Mouse (Mus musculus) heart, adult 11 months (tissue): ENCODE measurements around the gene Pfdn2.
A peak's percentile ranks its signal among the peaks of the same experiment; 100 is the strongest.

Experiments
- DNase-seq: peaks from one replicate; pipeline ENCODE4 v3.0.0; 2022

The Pfdn2 gene

DNA sequence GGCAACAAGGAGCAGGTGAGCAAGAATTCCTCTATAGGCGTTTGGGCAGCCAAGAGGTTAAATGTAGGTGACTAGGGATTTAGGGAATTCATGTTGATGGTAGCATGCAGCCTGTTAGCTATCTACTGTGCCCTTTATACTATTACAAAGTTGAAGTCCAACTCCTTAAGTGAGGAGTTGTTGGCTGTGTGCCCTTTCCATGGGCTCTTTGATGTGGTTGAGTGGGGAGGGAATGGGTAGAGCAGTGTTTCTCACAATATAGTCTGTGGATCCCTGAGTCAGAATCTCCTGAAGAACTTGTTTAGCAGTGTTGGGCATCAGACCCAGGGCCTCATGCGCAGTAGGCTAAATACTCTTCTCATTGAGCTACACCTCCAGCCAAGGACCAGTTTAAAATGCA is 11.3 kb downstream of the Pfdn2 start:
- DNase-seq = no peak

DNA sequence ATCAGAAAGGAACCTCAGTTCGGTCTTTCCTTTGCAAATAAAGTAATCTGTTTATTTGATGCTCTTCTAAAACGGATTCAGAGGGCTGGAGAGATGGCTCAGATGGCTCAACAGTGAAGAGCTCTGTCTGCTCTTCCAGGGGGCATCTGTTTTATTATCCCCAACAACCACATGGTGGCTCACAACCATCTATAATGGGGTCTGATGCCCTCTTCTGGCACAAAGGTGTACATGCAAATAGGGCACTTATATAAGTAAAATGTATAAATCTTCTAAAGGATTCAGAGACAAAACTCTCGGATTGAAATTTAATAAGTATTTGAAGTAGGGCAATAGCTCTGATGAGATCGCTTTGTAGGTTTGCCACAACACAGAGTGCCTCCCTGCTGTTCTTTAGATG is 13.0 kb downstream of the Pfdn2 start:
- DNase-seq = no peak

- DNase-seq = no peak
Observed at GRCm38 (mm10) chr1:171360253-171360652, 14.8 kb downstream of the Pfdn2 start.

- peak; percentile 99 for DNase-seq
Observed at GRCm38 (mm10) chr1:171360656-171361055, 15.2 kb downstream of the Pfdn2 start, which contains the start of gene Klhdc9. Gene Klhdc9, minus strand, starts transcription at chr1:171360798.

GRCm38 (mm10) chr1:171361106-171362103 is 15.9 kb downstream of the Pfdn2 start:
- peak; percentile 93 for DNase-seq

GRCm38 (mm10) chr1:171365934-171366333 is 20.5 kb downstream of the Pfdn2 start:
- peak; percentile 94 for DNase-seq

DNA sequence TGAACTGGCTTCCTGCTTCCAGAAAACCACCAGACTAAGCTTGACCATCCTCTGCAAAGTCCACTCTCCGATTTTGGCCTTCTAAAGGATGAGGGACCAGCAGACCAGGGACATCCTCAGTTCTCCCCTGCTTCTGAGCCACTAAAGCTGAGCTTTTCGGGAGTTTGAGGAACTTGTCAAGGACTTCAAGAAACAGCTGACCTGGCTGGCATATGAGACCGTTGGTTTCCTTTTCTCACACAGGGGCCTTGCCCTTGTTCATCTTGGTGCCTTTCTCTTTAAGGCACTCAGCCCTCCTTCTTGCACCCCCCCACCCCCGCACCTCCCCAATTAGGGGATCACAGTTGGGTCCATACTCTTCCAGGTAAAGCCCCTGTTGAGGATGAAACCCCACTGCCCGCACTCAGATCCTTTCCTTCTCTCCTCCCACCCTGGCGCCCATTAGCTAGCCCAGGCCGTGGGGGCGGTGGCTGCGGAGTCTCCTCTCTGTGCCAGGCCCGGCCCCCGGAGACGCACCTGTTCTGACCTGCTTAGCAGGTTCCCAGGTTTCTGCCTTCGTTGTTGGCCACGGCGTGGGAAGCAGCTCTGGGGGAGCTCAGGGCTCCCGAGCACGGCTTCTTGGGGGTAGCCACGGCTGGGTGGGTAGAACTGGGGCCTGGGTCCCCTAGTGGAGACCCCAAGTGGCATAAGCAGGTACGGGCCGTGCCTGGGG is 24.5 kb downstream of the Pfdn2 start, which contains the start of gene Nectin4:
TSS of gene Nectin4 (plus strand) at position 255 of the 712 bp plus-strand sequence.
- peak; percentile 93 for DNase-seq

- no peak for DNase-seq
Observed at GRCm38 (mm10) chr1:171372880-171373279, 27.4 kb downstream of the Pfdn2 start.

DNA sequence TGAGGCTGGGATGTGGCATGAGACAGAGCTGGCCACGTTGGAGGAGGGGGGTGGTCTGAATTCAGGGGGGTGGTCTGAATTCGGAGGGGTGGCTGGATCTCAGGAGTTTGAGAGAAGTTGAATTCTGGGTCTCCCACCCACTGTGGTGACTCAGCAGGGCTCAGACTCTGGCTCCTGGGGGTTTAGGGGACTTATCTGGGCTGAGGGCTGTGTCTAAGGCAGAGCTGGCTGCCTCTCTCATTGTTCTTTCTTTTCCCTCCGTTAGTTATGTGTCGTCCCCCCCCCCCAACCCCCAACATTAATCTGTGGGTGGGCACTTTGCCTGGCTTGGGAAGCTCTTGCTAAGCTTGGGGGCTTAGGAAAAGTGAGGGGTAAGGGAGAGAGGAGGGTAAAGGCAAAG is 28.5 kb downstream of the Pfdn2 start:
- DNase-seq = no peak

DNA sequence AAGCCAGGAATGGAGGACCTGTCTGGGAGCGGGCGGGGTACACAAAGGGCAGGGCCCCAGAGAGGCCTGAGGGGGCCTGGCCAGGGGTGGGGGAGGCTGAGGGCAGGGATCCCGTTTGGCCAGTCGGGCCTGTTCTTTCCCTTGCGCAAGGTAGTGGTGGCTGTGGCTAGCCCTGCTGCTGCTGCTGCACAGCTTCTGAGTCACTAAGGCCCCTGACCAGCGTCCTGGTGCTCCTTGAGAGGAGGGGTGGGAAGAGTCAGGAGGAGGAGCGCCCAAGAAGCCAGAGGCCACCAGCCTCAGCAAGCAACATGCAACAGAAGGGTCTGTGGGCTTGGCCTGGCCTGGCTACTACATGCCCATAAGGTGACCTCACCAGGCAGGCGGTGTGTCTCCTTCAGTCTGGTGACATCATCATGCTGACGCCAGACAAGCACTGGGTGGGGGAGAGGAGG is 30.2 kb downstream of the Pfdn2 start:
- DNase-seq = no peak

DNA sequence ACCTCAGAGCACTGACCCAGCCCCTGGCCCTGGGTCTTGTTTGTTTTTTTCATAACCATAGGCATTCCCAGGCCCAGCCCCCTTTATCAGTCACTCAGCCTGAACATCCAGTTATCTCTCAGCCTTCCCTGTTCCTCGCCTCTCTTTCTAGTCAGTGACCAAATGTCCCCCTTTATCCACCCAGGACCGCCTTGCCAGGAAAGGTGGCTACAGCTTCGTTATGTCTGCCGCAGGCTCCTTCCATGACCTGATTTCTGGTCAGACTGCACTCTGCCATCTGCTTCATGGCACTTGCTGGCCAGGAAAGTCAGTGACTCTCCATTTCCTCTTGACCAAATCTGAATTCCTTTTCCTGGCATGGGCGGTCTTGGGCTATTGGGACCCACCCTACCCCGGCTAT is 32.8 kb downstream of the Pfdn2 start:
- no peak for DNase-seq

DNA sequence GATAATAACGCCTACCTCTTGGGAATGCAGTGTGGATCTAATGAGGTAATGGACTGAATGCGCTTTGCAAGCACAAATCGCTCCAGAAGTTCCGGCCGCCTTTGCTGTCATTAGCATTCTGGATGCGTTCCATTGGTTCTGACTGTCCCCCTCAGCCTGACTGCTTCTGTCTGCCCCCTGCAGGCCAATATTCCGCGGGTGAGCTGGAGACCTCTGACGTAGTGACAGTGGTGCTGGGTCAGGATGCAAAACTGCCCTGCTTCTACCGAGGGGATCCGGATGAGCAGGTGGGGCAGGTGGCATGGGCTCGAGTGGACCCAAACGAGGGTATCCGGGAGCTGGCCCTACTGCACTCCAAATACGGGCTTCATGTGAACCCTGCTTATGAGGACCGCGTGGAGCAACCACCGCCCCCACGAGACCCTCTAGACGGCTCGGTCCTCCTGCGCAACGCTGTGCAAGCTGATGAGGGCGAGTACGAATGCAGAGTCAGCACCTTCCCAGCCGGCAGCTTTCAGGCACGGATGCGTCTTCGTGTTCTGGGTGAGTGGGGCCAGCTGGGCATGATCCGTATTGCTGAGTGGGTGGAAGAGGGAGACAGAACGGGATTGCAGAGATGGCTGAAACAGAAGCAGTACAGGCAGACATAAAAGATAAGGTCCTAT is 34.6 kb downstream of the Pfdn2 start:
- DNase-seq = peak; percentile 98

- peak; percentile 91 for DNase-seq
Observed at GRCm38 (mm10) chr1:171382096-171382620, 36.7 kb downstream of the Pfdn2 start.

DNA sequence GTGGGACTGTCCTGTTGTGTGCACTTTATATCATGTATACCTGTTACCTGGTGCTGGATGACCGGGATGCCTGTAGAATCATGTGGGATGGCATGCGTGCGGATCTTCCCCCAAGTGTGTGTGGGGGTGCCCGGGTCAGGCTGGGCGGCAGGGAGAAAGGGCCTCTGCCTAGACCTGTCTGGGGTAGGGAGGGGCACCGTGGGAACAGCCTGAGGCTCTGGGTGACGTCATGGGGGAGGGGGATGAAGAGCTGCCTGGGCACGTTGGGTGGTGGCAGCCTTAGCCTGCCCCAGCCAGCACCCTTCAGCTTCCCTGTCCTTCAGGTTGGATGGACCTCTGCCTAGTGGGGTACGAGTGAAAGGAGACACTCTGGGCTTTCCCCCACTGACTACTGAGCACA is 38.9 kb downstream of the Pfdn2 start:
- DNase-seq = no peak

DNA sequence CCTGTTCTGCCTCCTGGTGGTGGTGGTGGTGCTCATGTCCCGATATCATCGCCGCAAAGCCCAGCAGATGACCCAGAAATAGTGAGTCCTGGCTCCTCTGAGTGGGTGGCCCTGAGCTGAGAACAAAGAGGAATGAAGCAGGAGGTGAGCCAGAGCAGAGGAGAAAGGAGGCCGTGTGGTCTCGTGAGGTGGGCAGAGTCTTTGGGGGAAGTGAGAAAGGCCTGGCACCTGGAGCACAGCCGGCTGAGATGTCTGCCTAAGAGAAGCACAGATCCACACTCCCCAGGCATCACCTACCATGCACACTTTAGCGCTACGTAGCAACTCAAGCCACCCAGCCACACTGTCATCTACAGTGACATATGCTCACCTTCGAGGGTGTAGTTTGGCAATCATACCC is 39.7 kb downstream of the Pfdn2 start:
- DNase-seq = no peak

DNA sequence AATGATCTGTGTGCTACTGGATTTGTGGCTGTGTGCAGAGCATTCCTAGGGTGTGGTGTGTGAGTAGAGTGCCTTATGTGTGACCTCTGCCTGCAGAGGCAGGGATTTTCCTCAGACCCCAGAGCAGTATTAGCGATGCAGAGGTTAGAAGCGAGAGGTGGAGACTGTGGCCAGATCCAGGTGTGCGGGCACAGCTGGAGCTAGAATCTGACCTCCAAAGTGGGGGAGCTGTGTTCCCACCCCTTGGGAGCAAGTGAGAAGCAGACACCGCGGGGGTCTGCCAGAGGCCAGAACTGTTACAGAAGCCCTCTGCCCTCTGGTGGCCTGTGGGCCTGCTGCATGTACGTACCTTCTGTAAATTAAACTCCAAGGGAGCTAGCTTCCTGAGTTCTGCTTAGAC is 41.6 kb downstream of the Pfdn2 start:
- DNase-seq = no peak

- peak; percentile 99 for DNase-seq
Observed at GRCm38 (mm10) chr1:171388376-171389102, 43.1 kb downstream of the Pfdn2 start, which contains the start of gene Arhgap30. Gene Arhgap30, plus strand, starts transcription at chr1:171388954.

DNA sequence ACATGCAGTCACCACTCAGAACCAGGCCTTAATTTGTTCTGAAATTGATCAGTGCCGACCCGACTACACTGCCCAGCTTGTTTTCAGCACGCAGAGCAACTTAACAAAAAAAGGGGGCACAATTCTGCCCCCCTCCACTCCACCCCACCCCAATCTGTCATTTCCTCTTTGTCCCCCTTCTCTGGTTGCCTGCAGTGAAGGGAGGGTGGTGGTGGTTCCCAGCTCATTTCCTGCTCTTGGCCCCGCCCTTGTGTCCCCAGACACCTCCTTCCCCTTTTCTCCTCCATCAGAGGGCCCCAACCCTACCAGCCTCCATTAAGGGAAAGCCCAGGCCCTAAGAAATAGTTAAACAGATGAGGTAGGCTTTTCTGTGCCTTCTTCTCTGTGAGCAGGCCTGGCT is 44.6 kb downstream of the Pfdn2 start:
- DNase-seq = peak; percentile 98

DNA sequence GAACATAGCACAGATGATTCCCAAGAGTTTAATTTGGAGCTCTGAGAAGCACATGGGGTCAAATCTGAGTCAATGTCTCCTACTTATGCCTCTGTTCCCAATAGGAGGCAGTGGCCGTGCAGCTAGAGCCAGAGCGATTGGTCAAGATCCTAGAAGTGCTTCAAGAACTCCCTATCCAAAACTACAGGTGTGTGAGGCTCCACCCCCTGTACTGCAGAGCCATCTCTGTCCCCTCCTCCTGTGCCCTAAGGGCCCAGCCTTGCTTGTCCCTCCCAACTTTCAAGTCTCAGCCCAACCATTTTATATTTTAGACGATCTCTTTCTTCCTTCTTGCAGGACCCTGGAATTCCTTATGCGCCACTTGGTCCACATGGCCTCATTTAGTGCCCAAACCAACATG is 56.4 kb downstream of the Pfdn2 start:
- no peak for DNase-seq

- DNase-seq = no peak
Observed at GRCm38 (mm10) chr1:171402991-171403390, 57.5 kb downstream of the Pfdn2 start.

GRCm38 (mm10) chr1:171407263-171407662 is 61.8 kb downstream of the Pfdn2 start:
- peak; percentile 91 for DNase-seq
